ENCODE assay signal across 14 mouse cellular contexts in genomic region chr7:79133391-79133790, GRCm38 (mm10). TPM values are rescaled to one million over a fixed set of nuclear protein-coding genes. Genes with fewer than 3 reads are reported as not detected.
DNase-seq lines count a peak whose midpoint lies in the region; ATAC-seq and TF ChIP-seq lines count a peak whose summit lies in the region.
"Had no signal": no experiment of that assay in that cellular context is flagged by ENCODE, and none has a peak within 500 bp of the region (broad histone marks: within the 10 kb centered on the region; RNA-seq: fewer than 3 reads in every experiment).

No protein-coding gene starts in this region.

- H3K27me3 ChIP-seq in liver, embryonic 12.5 days (replicated peaks), result peaks cover 37% of the 10 kb centered on the region

- 0 out of 2 replicates have a peak, but pooled peaks cover 16% of the 10 kb centered on the region for H3K4me1 ChIP-seq in liver, embryonic 12.5 days

- peak; percentile 41 for DNase-seq in embryo, embryonic 10 days (ENCODE audit: low spot score)
- no peak for DNase-seq in embryo, embryonic 10.5 days (ENCODE audit: low spot score)
- no peak for DNase-seq in layer of hippocampus, adult 2 months (ENCODE audit: low spot score in 2 of 2)
- DNase-seq in layer of hippocampus, postnatal 36 days, result no peak
- DNase-seq in Muller cell, postnatal 12 days (ENCODE audit: inconsistent ontology term), result peak; percentile 51
- no peak for DNase-seq in frontal cortex, postnatal 25 days (ENCODE audit: low spot score in 2 of 2)
- no peak for DNase-seq in lung, postnatal 10 days
- DNase-seq: cerebellum, adult 2 months; kidney, postnatal 14 days; thymus, postnatal 25 days had no signal

- H3K4me2 ChIP-seq in liver, embryonic 12.5 days, result no peak overlapping the region
- H3K4me2 ChIP-seq: hindbrain, embryonic 14.5 days; limb, embryonic 13.5 days; neural tube, embryonic 12.5 days had no signal

- no peaks in the 10 kb centered on the region for H3K9me3 ChIP-seq in liver, embryonic 12.5 days (replicated peaks)
- H3K9me3 ChIP-seq: limb, embryonic 13.5 days; neural tube, embryonic 12.5 days had no signal

- H3K4me3 ChIP-seq in layer of hippocampus, adult 2 months, result no peak overlapping the region
- no peak overlapping the region for H3K4me3 ChIP-seq in liver, embryonic 12.5 days
- H3K4me3 ChIP-seq: limb, embryonic 13.5 days; neural tube, embryonic 12.5 days had no signal

- WGBS in liver, embryonic 12.5 days (ENCODE audit: insufficient replicate concordance), result 42% methylated on average over 6 of the region's 6 CpGs

- peaks cover 13% of the 10 kb centered on the region; the same call in 1 of the 2 replicates for H3K36me3 ChIP-seq in liver, embryonic 12.5 days

- no peak overlapping the region for H3K9ac ChIP-seq in liver, embryonic 12.5 days
- H3K9ac ChIP-seq: hindbrain, embryonic 14.5 days; limb, embryonic 13.5 days; neural tube, embryonic 12.5 days had no signal

- ATAC-seq in liver, embryonic 12.5 days, result 0 out of 2 replicates have a peak, but pooled peaks have one; percentile 35

- 0 out of 2 replicates have a peak, but pooled peaks have one; percentile 16 for TF ChIP-seq CTCF in layer of hippocampus, adult 2 months (conservative IDR thresholded peaks at IDR 0.05)

- H3K27ac ChIP-seq in layer of hippocampus, adult 2 months, result no peak overlapping the region
- no peak overlapping the region for H3K27ac ChIP-seq in liver, embryonic 12.5 days
- H3K27ac ChIP-seq: hindbrain, embryonic 14.5 days; limb, embryonic 13.5 days; neural tube, embryonic 12.5 days had no signal

RNA-seq across cellular contexts. Expression of gene Hapln3, which starts 2.6 kb away (rescaled TPM):
- 1 to 10 TPM; 2.5 to 3.4 TPM for total RNA-seq in layer of hippocampus, adult 2 months (2021)
- total RNA-seq in layer of hippocampus, postnatal 36 days (2021), result 1 to 10 TPM; 1.7 to 2.4 TPM
- 0.26 and 0.71 TPM in 2 replicates for polyA plus RNA-seq in liver, embryonic 12.5 days (2016; fragmentation: Nextera tagmentation; extraction: Ambion mirVana)

RNA-seq across cellular contexts. Expression of gene Mfge8, which starts 15.5 kb away (rescaled TPM):
- total RNA-seq in layer of hippocampus, adult 2 months (2021), result 100 to 1,000 TPM; 170 TPM
- 100 to 1,000 TPM; 154 to 157 TPM for total RNA-seq in layer of hippocampus, postnatal 36 days (2021)
- polyA plus RNA-seq in liver, embryonic 12.5 days (2016; fragmentation: Nextera tagmentation; extraction: Ambion mirVana), result 58.0 and 59.4 TPM in 2 replicates

Comparison
In these comparisons a context has a peak if more than half of its experiments do, and no peak if none do; other contexts are left out.
1. DNase-seq: peak in embryo, embryonic 10 days (single experiment) and Muller cell, postnatal 12 days (single experiment); none in embryo, embryonic 10.5 days (single experiment), layer of hippocampus, adult 2 months (0 of 2), layer of hippocampus, postnatal 36 days (0 of 2), frontal cortex, postnatal 25 days (0 of 2) and lung, postnatal 10 days (single experiment).